Mouse (Mus musculus) Patski (cell line): ENCODE measurements at regions not wholly inside any gene's neighbourhood (a gene's known extent, or its start where the extent isn't known, plus 50 kb on each side); places are given as distances from the start of the nearest gene placed in this dataset.

Source experiments
- ATAC-seq: fragments of 100-300 bp; one replicate; pipeline ENCODE4 v1.8.0; 2021
- CTCF ChIA-PET: fragments of 350-600 bp; sonication (Branson Sonifier 250); formaldehyde crosslinking; loops from one replicate; lab custom pipeline; 2022; ENCODE audit warnings: inconsistent platforms; lab: Charles Lee
- POLR2A ChIA-PET: fragments of 350-600 bp; sonication (Branson Sonifier 250); formaldehyde crosslinking; loops from one replicate; lab custom pipeline; 2022; ENCODE audit warnings: antibody characterized with exemption, inconsistent platforms; lab: Charles Lee
- DNase-seq: peaks from one replicate; pipeline ENCODE4 v3.0.0-alpha.2; 2011; ENCODE audit warnings: low read depth, low spot score
- H3K27me3 ChIP-seq: fragments of 371-371 bp; one replicate; pipeline ENCODE4 v1.5.1; 2021
- CTCF ChIP-seq: fragments of 100-300 bp; IDR thresholded peaks from one replicate; pipeline ENCODE4 v1.5.1; 2021
- in situ Hi-C: fragments of 300-500 bp; cut with MboI; formaldehyde crosslinking; loops from 3 replicates; pipeline ENCODE4 v1.11.1; 2018; ENCODE audit warnings: low pct_unique_long_range_greater_than_20kb, mixed read lengths

DNA sequence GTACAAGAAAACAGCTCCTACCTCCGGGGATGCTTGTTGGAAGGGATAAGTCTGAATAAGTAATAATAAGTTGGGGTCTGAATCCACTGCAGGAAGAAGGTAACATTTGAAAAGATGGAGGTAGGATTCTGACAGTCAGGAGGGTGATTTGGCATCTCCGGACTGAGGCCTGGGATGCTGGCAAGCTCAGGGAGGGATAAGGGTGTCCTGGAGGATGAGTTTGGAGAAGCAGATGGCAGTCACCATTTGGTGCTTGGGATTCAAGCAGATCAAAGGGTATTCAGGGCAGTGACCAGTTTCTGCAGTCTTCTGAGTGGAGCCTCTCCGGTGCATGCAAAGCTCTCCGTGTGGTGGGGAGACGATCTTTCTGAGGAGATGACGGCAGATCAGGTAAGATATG, 62.9 kb upstream of the Gm2310 start:
- ChIA-PET CTCF (no interaction called here), POLR2A (no interaction called here)
- DNase-seq (no peak), ATAC-seq (no peak)
- in situ Hi-C loops = no loop called here
- H3K27me3 ChIP-seq = peaks cover 66% of the 10 kb centered on the region
- TF ChIP-seq CTCF = no peak

DNA sequence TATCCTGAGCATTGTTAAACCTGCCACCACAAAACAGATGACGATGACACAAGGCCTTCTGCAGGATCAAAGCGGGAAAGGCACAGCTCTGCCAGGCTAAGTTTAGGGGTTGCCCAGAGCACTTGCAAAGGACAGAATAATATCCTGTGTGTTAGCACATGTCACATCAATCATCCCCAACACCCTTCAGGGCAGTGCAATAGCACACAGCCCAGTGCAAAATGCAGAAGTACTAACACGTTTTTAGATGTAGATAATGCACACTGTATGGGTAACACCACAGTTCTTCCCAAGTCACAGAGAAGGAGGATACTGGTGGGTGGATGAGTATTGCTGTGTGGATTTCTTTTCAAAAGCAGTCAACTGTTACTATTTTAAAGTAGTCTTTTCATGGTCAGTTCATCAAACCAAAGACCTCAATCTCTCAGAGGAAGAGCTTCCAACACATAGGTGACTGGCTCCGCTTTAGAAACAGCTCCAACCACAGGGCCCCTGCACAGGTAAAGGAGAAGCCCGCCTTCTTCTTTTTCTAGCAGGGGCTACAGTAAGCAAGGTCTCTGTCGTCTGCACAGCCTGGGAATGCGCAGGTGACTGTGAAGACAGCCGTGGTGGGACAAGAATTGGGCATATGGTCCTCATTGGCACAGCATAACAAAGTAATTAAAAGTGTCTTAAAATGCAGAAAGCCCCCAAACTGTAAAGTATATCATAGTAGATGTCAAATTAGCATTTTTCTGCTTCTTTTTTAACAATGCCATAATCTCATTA, 61.6 kb upstream of the Gm2310 start:
- H3K27me3 ChIP-seq = peaks cover 64% of the 10 kb centered on the region
- ChIA-PET CTCF (no interaction called here), POLR2A (no interaction called here)
- ATAC-seq = no peak
- TF ChIP-seq CTCF = no peak
- in situ Hi-C loops = no loop called here
- DNase-seq = no peak

DNA sequence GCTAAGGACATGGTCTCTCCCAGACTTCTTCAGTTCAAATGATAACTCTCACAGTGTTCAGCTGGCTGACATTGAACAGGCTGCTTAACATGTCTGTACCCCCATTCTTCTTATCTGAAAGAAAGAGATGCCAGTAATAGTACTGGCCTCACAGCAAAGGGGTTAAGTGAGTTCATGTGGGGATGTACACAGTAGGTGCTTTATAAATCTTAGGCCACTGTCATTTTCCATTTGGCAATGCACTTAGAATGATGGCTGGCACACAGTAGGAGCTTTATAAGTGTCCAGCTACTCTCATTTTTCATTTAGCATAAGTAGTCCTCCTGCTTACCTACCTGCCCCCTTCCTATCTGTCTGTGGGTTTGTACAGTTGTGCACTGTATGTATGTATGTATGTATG, 60.3 kb upstream of the Gm2310 start:
- ATAC-seq (no peak), DNase-seq (no peak)
- CTCF ChIA-PET = interaction anchor here (3.7 kb wide), 1 partner anchor 9 kb away, joined by 31 read pairs; no protein-coding TSS in a partner anchor
- H3K27me3 ChIP-seq = peaks cover 57% of the 10 kb centered on the region
- POLR2A ChIA-PET = interaction anchor here (0.8 kb wide), 1 partner anchor 332 kb away, joined by 5 read pairs; no protein-coding TSS in a partner anchor
- in situ Hi-C loops = no loop called here
- no peak for TF ChIP-seq CTCF

DNA sequence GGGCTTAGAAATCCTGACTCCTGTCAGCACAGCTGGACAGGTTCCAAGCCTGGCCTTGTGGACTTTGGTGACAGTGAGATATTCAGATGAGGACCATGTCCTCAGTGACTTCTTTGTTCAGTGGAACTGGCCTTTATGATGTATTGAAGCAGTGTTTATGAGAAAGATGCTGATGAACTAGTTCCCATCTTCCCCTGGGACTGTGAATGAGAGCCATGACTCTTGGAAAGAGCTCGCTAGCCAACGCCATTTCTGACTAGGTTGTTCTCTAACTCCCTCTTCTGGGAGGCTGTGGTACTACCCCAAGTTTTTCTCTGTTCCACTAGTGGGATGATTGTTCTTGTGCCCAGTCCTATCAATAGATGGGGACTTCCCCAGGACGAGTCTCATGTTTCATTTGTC, 57.7 kb upstream of the Gm2310 start:
- peaks cover 42% of the 10 kb centered on the region for H3K27me3 ChIP-seq
- ATAC-seq = no peak
- ChIA-PET POLR2A (no interaction called here), CTCF (interaction anchor here (1.1 to 3.7 kb wide), 6 partner anchors 12 to 196 kb away, joined by 3 to 31 read pairs (median 4); no protein-coding TSS in a partner anchor)
- DNase-seq = no peak
- in situ Hi-C loops = no loop called here
- peak; percentile 79 for TF ChIP-seq CTCF

DNA sequence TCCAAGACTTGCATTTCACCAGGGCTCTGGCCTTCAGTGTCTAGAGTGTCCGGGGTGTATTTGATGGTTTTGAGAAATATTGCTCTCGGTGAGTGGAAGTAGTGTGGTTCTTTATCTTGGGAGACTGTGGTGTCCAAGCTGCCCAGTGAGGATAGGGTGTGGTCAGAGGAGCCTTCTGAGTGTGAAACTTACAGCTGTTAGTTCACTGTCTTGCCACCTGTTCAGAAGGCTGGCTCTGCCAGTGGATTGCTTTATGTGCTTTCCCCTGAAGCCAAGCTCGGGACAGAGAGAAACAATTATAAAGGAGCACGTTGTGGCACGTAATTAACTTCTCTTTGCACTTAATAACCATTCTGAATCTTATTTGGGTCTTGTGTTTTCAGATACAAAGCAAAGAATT, 57.2 kb upstream of the Gm2310 start:
- in situ Hi-C loops = no loop called here
- ATAC-seq (no peak), DNase-seq (no peak)
- no peak for TF ChIP-seq CTCF
- peaks cover 46% of the 10 kb centered on the region for H3K27me3 ChIP-seq
- POLR2A ChIA-PET = no interaction called here
- CTCF ChIA-PET = interaction anchor here (1.1 to 3.7 kb wide), 6 partner anchors 12 to 196 kb away, joined by 3 to 31 read pairs (median 4); no protein-coding TSS in a partner anchor

DNA sequence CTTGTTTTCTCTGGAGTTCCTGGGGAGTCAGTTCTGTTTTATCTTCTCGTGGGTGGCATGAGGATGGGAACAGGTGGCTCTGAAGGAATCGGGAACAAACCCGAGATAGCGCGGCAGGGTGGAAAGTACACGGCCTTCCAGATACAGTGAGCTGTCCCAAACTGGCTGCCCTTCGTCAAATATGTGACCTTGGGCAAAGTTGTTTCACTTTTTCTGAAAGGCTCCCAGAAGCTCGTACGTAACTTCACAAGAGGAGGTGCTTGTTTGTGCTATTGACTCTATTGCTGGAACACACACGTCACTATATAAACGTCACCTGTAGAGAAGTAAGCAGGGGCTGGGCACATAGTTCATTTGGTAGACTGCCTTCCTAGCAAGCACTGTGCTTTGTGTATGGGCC, 49.9 kb upstream of the Gm2310 start:
- ATAC-seq = no peak
- no peak for DNase-seq
- no peak for TF ChIP-seq CTCF
- H3K27me3 ChIP-seq = peaks cover 34% of the 10 kb centered on the region
- CTCF ChIA-PET = no interaction called here
- POLR2A ChIA-PET = no interaction called here
- in situ Hi-C loops = no loop called here
